8 mouse cellular contexts compared by ENCODE assay signal in genomic region chr14:102980481-102980880, GRCm38 (mm10). TPM values are rescaled to one million over a fixed set of nuclear protein-coding genes. Genes with fewer than 3 reads are reported as not detected.
A peak's percentile ranks its signal among the peaks of the same experiment; 100 is the strongest.
DNase-seq lines count a peak whose midpoint lies in the region; ATAC-seq and TF ChIP-seq lines count a peak whose summit lies in the region.

No protein-coding gene starts in this region.

- peaks cover 3% of the 10 kb centered on the region; the same call in 1 of the 2 replicates for H3K4me1 ChIP-seq in liver, embryonic 11.5 days (replicated peaks; ENCODE audit: control insufficient read depth, insufficient read depth, low read length)
- peaks cover 3% of the 10 kb centered on the region; the same call in 1 of the 2 replicates for H3K4me1 ChIP-seq in midbrain, postnatal 0 days (ENCODE audit: insufficient read depth, low read length)

- no peaks in the 10 kb centered on the region for H3K9me3 ChIP-seq in liver, embryonic 11.5 days (ENCODE audit: control insufficient read depth, low read length)
- no peaks in the 10 kb centered on the region for H3K9me3 ChIP-seq in midbrain, postnatal 0 days (ENCODE audit: low read length)

- intact Hi-C loops in gastrocnemius, postnatal 36 days (cut with DNase I): loop anchor here (5.0 kb wide), 1 partner anchor 98 kb away; no protein-coding TSS in a partner anchor

- peak overlapping the region; percentile 69 for H3K4me3 ChIP-seq in liver, embryonic 11.5 days (ENCODE audit: low read depth, low read length)
- H3K4me3 ChIP-seq in midbrain, postnatal 0 days (ENCODE audit: low read depth, low read length): peak overlapping the region; percentile 87

- peak; percentile 68 for TF ChIP-seq CTCF in midbrain, postnatal 0 days (IDR thresholded peaks at IDR 0.05)

- no peak overlapping the region for H3K9ac ChIP-seq in liver, embryonic 11.5 days (ENCODE audit: low read depth, low read length)
- no peak overlapping the region for H3K9ac ChIP-seq in midbrain, postnatal 0 days (replicated peaks; ENCODE audit: low read length, poor library complexity, severe bottlenecking)

- peak overlapping the region; percentile 96 for H3K4me2 ChIP-seq in liver, embryonic 11.5 days
- H3K4me2 ChIP-seq in midbrain, postnatal 0 days (ENCODE audit: low read depth, low read length, poor library complexity, severe bottlenecking): peak overlapping the region; percentile 88

- DNase-seq in gastrocnemius, adult 18-20 months (ENCODE audit: low spot score): peak; percentile 17
- DNase-seq in gastrocnemius, postnatal 36 days: no peak
- peak; percentile 78 to 79 for DNase-seq in cerebellum, postnatal 14 days
- peak; percentile 19 for DNase-seq in heart, adult 8-10 months (ENCODE audit: low spot score)
- peak; percentile 30 for DNase-seq in kidney, adult 18-20 months
- DNase-seq in liver, embryonic 11.5 days (ENCODE audit: low spot score): no peak
- peak; percentile 65 for DNase-seq in midbrain, postnatal 0 days (ENCODE audit: low spot score)
- peak; percentile 45 for DNase-seq in thymus, postnatal 0 days (ENCODE audit: low spot score)

- 8% methylated on average over 7 of the region's 7 CpGs for WGBS in liver, embryonic 11.5 days
- WGBS in midbrain, postnatal 0 days: 12% methylated on average over 7 of the region's 7 CpGs

- H3K27me3 ChIP-seq in liver, embryonic 11.5 days (replicated peaks; ENCODE audit: control insufficient read depth, insufficient read depth, low read length): peaks cover 11% of the 10 kb centered on the region; the same call in 1 of the 2 replicates
- H3K27me3 ChIP-seq in midbrain, postnatal 0 days (ENCODE audit: insufficient read depth, low read length): no peaks in the 10 kb centered on the region

- H3K27ac ChIP-seq in liver, embryonic 11.5 days (ENCODE audit: low read depth, low read length): no peak overlapping the region
- no peak overlapping the region for H3K27ac ChIP-seq in midbrain, postnatal 0 days (ENCODE audit: low read depth, low read length)

- H3K36me3 ChIP-seq in liver, embryonic 11.5 days (ENCODE audit: control insufficient read depth, insufficient read depth, low read length): no peaks in the 10 kb centered on the region
- H3K36me3 ChIP-seq in midbrain, postnatal 0 days (ENCODE audit: insufficient read depth, low read length): no peaks in the 10 kb centered on the region

- no peak for ATAC-seq in liver, embryonic 11.5 days (replicated peaks; ENCODE audit: low FRiP score)
- ATAC-seq in midbrain, postnatal 0 days (ENCODE audit: low FRiP score): no peak

RNA-seq across cellular contexts. Expression of gene Kctd12, which starts 2.0 kb away (rescaled TPM):
- 1 to 10 TPM; 6.5 to 8.0 TPM for total RNA-seq in gastrocnemius, adult 18-20 months (2021)
- 1 to 10 TPM; 7.1 to 7.3 TPM for total RNA-seq in gastrocnemius, postnatal 36 days (2021)
- total RNA-seq in heart, adult 8-10 months (2022): 10 to 100 TPM; 13.4 to 20.0 (median 18.0) TPM
- polyA plus RNA-seq in liver, embryonic 11.5 days (2014; fragmentation: Nextera tagmentation; extraction: Ambion mirVana): 5.8 TPM in 2 replicates
- total RNA-seq in midbrain, postnatal 0 days (2014; rRNA removed): 125 and 145 TPM in 2 replicates
- 11.4 and 13.0 TPM in 2 replicates for polyA plus RNA-seq in midbrain, postnatal 0 days (2015; fragmentation: Nextera tagmentation; extraction: Ambion mirVana)
- 4.7 and 5.0 TPM in 2 replicates for polyA plus RNA-seq in thymus, postnatal 0 days (2015; fragmentation: Nextera tagmentation; extraction: Ambion mirVana)

Comparison
In these comparisons a context has a peak if more than half of its experiments do, and no peak if none do; other contexts are left out.
1. DNase-seq: peak in gastrocnemius, adult 18-20 months (single experiment), cerebellum, postnatal 14 days (2 of 2), heart, adult 8-10 months (single experiment), kidney, adult 18-20 months (single experiment), midbrain, postnatal 0 days (single experiment) and thymus, postnatal 0 days (single experiment); none in gastrocnemius, postnatal 36 days (0 of 2) and liver, embryonic 11.5 days (single experiment).